Mouse (Mus musculus): ENCODE results near the gene Slc35f1.
A peak's percentile ranks its signal among the peaks of the same experiment; 100 is the strongest.

The Slc35f1 gene

DNA sequence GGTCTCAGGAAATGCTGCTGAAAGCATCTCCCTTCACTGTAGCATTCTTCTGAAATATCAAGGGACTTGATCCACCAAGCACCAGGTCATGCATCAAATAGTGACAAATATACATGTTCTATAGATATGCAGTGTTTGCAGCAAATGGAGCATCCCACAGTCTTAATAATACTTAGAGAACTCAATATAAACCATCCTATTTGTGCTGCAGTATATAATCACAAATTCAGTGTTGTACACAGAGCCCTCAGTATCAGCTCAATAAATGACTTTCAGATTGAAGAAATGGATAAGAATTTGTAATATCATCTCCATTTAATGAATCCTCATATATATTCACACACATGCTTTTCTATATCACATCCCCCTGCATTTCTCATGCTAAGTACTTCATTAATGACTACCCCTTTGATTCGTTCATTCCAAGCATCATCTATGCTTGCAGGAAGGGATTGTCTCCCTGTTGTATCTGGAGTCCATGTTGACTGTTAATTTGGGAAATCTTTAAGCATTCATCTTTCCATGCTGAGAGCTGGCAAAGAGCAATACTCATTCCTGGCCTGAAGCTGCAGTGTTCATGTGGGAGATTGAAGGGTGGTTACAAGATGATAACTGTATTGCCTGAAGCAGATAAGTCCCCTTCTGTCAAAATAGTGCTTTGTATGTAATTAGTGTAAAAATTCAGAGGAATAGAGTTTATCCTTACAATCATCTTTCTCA, 249.9 kb downstream of the Slc35f1 start:
- no peak for DNase-seq

DNA sequence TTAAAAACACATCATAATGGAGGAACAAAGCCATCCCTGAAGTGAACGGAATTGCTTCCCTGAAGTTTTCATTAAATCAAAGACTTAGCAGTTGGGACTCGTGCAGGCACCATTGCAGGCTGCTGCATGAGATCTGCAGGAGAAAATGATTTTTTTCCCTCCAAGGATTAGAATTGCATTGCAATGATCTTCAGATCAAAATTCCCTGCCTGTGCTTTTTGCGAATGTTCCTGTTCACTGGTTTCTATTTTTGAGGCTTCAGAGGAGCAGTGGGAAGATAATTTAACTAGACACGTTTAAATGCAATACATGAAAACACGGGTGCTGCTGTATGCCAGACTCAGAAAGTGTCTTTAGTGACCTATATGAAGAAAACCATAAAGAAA, 250.5 kb downstream of the Slc35f1 start:
- DNase-seq: no peak

DNA sequence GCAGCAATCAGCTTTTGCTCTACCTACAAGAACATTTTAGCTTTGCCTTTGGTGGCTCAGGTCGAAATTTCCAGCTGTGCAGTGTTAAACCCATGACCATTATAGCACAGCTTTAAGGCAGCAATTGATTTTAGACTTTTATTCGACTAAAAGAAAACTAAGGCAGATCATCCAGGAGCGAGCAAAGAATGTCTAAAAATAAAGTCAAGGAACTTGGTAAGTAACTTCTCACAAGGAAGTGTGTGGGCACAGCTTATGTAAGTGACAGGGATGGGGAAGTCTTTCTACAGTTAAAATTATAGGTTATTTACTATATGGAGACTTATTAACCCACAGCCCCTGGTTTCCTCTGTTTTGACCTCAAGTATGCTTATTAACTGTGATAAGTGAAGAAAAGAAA, 262.2 kb downstream of the Slc35f1 start:
- DNase-seq: no peak

DNA sequence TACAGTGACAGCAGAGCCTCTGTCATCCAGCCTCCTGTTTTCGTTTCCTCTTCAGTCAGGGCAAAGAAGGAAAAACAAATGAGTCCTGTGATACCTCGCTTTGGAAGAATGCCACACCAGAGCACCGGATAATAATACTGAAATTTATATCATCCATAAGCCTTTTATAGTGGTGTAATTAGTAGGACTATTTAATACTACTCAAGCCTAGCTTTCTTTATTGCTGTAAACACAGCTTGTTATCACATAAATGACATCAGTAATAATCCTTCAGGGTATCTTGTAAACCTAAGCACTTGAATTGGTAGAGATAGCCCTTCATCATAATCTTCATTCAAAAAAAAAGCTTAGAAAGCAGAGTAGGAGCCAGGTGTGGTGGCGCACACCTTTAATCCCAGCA, 266.4 kb downstream of the Slc35f1 start:
- DNase-seq: no peak

DNA sequence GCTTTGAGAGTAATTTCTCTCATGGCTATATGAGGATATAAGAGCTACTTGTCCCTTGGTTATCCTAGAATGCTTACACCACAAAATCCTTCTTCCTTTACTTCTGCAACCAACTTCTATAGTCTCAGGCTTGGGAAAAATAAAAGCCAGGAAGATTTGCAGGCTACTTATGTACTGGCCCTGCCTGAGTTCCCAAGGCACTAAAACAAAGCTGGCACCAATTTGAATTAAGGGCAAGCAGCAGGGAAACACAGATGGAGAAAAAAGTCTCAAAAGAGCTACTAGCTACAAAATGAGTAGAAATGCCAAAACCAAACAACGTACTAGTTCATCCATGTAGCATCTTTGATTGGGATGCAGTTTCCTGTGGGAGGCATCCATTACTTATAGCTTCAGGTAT, 288.9 kb downstream of the Slc35f1 start:
- no peak for DNase-seq

DNA sequence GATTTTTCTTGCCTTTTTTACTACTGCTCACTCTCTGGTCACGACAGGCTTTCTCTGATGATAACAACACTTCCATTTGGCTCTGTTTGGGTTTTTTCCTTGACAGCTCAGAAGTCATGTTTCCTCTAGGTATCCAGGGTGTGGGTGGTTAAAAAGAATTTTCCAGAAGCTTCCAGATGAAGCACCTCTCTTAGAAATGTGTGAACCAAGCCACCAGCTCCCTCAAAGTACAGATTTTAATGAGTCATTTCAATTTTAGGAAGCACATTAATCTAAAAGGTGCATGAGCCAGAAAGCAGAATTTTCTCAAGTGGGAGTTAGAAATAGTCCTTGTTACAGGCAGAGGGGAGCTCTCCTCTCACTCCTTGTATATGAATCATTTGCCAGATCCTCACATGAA, 292.5 kb downstream of the Slc35f1 start:
- DNase-seq: no peak

DNA sequence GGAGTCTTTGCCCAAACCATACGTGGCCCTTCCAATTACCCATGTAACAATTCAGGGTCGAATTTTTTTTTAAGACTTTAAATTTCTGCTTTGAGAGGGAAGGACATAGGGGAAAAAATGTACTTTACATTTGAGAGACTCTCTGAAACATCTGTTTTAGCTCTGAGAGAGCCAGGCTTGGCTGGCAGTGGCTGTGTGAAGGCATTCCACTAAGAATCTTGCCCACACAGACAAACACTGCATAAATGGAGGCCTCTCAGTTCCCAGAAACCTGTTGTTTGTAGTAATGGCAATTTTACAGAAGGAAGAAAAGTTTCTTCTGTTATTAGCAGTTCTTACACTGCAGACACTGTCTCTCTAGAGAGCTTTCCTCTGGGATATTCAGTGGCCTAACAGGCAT, 301.9 kb downstream of the Slc35f1 start:
- no peak for DNase-seq

DNA sequence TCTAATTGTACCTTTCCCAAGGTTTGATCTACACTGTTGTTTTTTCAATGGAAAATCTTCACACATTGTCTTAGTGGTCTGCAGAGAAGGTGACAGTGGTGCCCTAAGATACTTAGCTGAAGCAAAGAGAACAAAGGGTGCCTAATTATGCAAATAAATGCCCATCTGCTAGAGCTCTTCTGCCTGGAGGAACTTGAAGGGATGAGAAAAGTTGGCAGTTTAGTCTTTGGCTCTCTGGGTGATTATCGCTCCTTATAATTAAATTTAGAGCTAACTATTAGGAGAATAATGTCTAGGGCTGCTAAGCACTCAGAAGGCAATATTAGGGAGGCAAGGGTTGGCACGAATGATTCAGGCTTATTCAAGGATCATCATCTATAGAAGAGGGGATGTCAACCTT, 306.6 kb downstream of the Slc35f1 start:
- DNase-seq: no peak

DNA sequence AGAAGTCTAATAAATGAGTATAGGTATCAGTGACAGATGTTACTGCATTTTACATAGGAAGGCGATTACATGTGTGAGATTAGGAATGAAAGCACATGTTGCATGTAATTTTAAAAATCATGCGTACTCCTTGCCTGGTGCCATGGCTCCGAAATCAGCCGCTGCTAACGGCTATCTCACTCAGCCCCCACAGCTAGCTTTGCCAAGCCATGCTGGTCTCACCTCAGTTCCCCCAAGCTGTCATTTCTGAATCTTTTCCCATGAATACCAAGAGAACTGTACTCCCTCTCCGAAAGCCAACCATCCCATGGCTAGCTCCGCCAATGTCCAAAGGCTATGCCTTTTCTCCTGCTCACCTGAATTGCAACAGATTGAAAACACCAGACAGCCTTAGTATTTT, 310.8 kb downstream of the Slc35f1 start:
- DNase-seq: no peak

DNA sequence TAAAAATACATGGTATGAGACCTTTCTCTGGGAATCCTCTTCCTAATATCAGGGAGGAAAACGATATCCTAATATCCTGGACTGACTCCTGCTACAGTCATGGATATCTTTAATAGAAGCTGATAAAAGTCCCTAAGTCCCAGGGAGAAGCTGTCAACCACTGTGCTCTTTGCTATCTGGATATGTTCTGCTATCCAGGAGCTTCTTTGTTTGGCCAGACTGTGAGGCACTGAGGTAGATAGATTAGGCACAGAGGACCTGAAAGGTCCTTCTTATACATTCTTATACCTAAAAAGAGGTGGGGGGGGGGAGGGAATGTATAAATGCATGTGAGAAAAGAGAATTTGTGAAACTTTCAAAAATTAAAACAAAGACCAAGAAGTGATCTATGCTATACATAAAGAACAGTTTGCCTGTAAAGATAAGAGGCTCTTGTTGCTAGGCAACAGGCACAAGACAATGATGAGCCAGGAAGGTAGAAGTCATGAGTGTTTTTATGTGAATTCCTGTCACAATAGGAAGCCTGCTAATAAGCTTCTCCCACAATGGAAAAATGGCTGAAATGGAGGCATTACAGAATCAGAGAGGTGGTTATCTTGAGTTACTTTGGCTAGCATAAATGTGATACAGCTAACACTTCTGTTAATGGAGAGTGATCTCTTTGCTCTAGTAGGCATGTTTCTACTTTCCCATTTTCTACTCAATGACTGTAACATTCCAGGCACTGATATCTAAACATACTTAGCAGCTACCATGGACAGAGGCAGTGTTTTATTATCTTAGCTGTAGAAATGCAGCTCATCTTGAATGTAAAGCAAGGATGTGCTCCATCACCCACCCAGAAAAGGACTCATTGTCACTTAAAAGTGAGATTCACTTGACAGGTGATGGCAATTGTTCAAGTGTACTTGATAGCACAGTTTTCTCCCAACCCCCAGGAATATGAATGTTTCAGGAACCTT, 316.2 kb downstream of the Slc35f1 start:
- DNase-seq: no peak

DNA sequence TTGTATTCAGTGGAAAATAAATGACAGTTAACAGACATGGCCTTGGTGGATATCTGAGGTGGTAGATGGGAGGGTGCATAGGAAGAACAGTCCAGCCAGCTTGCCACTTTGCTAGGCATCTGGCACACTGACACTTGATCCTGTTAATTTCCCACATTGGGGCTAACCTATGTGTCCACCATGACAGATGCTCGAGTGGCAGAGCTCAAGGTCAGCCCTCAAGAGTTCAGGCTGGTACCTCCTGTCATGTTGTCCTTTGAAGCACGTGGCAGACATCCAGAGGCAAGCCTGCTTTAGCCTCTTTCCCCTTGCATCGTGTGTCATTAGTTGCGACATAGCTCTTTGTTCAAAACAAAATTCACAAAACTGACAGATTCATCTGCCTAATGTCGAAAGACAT, 323.5 kb downstream of the Slc35f1 start:
- no peak for DNase-seq

DNA sequence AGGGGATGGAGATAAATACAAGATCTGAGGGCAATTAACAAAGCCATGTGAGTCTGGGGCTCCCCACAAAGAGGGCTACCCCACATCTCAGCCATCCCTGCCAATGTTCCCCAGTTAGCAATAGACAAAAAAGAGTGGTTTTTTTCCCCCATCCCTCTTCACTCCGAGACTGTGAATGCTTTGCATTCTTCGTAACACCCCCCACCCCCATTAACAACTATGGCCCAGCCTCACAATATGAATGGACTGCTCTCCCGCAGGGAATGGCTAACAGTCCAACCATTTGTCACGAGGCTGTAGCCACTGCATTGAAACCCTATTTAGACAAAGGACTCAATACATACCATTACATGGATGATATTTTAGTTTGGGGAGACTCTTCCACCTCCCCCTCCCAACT, 338.1 kb downstream of the Slc35f1 start:
- no peak for DNase-seq

DNA sequence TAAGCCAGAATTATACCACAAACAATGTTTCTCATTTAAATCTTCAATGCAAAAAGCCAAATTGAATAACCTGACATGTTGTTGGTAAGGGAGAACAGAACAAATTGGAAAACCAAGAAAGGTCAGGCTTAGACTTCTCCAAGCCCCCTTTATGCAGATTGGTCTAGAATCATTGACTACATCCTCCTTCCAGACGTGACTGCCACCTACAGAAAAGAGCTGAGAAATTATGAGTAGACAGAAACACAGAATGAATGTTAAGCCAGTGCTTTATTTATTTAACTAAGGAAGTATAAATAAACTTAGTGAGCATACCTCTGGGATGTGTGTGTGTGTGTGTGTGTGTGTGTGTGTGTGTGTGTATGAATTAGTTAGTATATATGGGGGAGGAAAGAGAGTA, 344.9 kb downstream of the Slc35f1 start:
- no peak for DNase-seq

DNA sequence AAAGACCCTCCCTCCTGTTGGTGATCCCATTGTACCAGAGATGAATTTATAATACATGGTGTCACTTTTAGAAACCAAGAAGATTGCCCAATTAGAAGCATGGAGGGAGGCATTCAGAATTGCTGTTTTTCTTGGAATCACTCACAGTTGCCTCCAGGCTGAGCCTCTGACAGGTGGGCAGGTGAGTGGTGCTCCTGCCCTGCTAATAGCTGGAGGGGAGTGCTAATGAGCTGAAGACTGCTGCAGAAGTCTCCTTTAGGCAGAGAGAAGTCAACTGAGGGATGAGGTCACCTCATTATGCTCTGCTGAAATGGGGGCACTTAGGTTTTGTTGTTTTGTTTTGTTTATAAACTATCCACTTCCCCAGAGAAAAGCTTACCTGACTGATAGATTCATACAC, 355.6 kb downstream of the Slc35f1 start:
- DNase-seq: no peak

DNA sequence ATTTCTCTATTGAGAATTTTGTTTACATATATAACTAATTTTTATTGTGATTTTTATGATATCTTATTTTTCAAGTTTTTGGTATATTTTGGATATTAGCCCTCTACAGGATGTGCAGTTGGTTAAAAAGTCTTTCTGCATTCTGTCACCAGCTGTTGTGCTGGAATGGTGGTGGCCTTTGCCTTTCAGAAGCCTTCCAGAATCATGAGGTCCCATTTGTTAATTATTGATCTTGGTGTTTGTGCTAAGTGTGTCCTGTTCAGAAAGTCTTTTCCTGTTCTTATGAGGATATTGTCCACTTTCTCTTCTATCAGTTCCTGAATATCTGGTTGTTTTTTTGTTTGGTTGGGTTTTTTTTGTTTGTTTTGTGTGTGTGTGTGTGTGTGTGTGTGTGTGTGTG, 362.2 kb downstream of the Slc35f1 start:
- DNase-seq: no peak

DNA sequence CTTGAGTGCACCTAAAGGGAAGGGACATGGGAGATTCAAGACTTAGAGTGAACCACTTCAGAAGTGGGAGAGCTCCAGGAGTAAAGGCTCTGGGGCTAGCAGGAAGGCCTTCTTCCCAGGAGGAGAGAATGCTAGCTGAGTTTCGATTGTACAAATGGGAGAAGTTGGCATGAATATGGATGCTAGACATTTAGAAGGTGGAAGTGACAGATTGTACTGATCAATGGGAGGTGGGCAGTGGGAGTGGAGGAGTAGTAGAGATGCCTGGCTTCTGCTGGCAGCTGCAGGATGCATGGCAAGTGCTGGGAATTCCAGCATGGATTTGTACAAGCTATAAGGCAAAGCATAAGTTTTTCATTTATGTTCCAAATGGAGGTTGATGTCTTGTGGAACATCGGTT, 370.4 kb downstream of the Slc35f1 start:
- DNase-seq: no peak

DNA sequence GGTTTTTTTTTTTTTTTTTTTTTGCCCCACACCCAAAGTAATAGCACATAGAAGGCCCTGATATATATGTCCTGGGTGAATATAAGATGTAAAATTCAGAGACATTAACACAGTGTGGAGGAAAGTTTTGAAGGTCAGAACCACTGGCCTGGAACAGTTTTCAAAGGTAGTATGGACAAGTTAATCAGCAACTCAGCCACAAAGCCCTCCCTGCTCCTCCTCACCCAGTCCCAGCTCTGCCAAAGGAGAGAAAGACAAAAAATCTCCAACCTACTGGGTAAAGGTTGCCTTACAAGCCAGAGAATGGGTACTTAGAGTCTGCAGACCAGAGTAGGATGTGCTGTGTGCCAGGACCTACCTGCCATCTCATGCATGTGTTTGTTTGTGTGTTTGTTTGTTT, 372.4 kb downstream of the Slc35f1 start:
- DNase-seq: no peak

DNA sequence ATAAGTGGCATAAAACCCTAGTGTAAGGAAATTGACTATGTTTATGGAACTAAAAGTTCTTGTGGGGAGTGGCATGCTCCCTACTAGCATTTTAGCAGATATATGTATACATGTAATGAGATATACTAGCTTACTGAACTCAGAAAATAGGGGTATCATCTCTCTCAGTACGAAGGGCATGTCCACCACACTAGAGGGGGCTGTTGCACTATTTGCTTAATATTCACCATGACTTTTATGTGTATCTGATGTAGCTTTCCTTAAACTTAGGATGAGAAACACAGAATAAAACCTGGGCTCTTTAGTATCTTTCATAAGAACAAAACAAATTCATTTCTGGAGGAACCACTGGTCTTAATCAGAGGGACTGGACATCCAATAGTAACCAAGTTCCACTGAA, 397.5 kb downstream of the Slc35f1 start:
- no peak for DNase-seq

DNA sequence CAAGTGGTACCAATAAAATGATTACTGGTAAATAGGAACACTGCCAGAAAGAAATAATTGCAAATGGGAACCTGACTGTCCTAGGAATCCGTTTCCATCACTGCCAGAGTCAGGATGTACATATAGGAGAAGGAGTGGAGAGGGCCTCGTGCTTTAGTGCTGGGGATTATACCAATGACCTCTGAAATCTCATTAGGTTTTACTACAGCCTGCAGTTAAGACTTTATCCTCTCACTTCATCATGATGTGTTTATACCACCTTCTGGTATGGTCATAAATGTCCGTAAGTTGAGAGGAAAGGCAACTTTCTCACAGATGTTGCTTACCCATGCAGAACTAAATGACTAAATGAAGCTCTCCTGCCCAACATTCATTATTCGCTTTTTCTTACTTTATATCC, 401.2 kb downstream of the Slc35f1 start:
- no peak for DNase-seq

DNA sequence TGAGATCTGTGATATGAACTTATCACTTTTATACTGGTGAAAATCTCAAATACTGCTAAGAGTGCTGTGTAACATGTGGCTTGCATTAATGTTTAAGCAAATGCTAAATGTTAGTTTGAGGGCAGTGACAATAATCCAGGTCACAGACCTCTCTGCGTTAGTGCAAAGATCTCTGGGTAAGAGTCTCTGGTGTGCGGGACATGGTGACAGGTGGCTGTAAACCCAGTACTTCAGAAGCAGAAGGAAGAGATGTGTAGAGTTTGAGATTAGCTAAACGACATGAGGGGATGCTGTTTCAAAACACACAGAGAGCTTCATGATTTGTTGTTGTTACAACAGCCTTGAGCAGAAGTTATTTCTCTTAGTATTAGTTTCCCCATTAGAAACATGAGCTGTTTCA, 406.1 kb downstream of the Slc35f1 start:
- DNase-seq: no peak

DNA sequence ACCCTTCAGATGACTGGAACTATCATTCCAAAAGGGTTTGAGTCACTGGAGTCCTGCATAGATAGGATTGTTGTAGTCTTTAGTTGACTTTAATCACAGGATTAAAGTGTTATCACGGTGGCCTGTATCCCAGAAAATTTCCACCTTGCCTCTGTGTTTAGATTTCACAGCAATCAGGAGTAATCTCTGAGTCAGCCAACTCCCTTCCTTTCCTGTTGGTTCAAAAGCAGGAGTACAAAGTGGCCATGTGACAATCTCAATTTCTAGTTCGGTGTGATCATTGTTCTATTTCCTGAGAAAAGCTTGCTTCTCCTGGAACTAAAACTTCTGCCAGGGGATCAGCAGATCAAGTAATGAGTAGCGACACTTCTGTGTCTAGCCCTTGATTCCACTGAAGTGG, 410.5 kb downstream of the Slc35f1 start:
- DNase-seq: no peak

DNA sequence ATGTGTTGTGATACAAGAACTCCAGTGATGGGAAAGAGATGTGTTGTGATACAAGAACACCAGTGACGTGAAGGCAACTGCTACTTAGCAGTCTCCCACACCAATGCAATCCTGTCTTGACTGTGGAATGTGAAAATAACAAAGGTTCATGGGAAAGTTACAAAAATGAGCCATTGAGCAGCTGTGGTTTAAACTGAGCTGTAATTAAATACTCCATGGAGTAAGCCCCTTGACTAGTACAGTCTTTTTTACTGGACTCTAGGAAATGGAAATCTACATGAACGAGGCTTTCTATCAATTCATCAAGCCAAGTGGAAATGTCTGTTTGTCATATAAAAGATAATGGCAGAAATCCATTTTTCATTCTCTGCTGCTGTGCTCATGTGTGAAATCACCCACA, 411.1 kb downstream of the Slc35f1 start:
- DNase-seq: no peak

DNA sequence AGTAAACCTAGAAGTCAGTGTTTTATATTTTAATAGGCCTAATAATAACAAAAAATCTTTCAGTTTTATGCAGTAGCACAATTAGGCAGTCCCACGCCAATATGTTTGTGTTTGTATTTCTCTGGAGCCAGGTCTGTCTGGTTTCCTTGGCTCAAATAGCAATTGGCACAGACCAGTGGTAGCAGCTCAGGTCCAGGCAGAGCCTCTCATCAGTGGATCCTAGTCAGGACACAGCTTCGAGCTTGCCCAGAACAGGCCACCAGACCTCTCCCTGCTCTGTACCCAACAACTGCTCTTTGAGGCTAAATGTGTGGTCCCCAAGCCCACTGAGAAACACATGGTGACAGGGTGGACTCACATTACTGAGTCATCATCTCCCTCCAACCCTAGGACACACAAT, 412.1 kb downstream of the Slc35f1 start:
- no peak for DNase-seq

DNA sequence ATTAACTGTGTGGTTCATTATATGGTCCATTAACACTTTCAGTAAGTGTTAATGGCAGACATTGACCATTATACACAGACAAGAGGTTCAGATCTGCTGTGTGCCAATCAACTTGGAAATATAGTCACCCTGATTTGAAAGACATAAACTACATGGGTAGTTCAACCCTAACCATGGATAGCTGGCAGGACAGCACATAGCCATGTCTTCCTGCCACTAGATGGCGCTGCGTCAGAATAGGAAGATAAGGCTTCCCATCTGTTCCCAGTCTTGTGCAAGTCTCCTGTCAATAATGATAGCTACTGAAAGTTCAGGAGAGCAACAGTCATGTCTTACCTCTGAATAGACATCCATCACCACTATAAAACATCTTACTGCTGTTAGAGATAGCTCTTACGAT, 424.7 kb downstream of the Slc35f1 start:
- DNase-seq: peak; percentile 40

Measured in cerebellum, adult 8-10 months (tissue).